Mouse (Mus musculus) heart, postnatal 25 days (tissue): ENCODE data around the gene Gabrb1. TPM values are rescaled to one million over a fixed set of nuclear protein-coding genes. Genes with fewer than 3 reads are reported as not detected.

Experiments used
- DNase-seq: peaks from one replicate; pipeline ENCODE4 v3.0.0; 2022; ENCODE audit warnings: low spot score
- intact Hi-C: fragments of 180-260 bp; cut with DNase I; formaldehyde crosslinking; loops from one replicate; pipeline ENCODE4 v1.15.1; 2025
- total RNA-seq, 2 experiments: library from RNA; stranded (reverse); gene quantifications; 2 replicates each; pipeline ENCODE4 v1.2.3; 2021

The Gabrb1 gene
- total RNA-seq, 2 experiments from 2014 or later: 0.03 TPM; not detected in 1

GRCm38 (mm10) chr5:72195442-72195841 lies 537.5 kb downstream of the Gabrb1 start:
- no peak for DNase-seq
- intact Hi-C loops: no loop called here

Other genes starting within 250 kb of the Gabrb1 start
- gene Cox7b2, start 109.9 kb upstream of the Gabrb1 start, total RNA-seq: not detected
- gene Gabra4, start 195 bp downstream of the Gabrb1 start, total RNA-seq: under 1 TPM in 1 of 2 experiments, not detected in 1; 0.11 TPM